Mouse (Mus musculus) heart, adult 2 months (tissue): ENCODE measurements around the gene Taf1c.

Source experiments
- CTCF ChIP-seq: fragments of 200-600 bp; IDR thresholded peaks from 2 replicates; pipeline ENCODE4 v1.8.1; 2022; ENCODE audit warnings: antibody characterized with exemption, mild to moderate bottlenecking, moderate library complexity
- POLR2A ChIP-seq: fragments of 200-500 bp; IDR thresholded peaks from 2 replicates; pipeline ENCODE4 v1.6.1; 2011; ENCODE audit warnings: mild to moderate bottlenecking, low read depth, low read length, control low read depth; ENCODE audit not compliant: insufficient read depth

- TF ChIP-seq POLR2A (no peak), CTCF (no peak)
Measured at GRCm38 (mm10) chr8:119616811-119617210, 11.8 kb upstream of the Taf1c start.
